Mouse (Mus musculus) G1E-ER4 (cell line): ENCODE measurements around the gene Fancc. TPM values are rescaled to one million over a fixed set of nuclear protein-coding genes. Genes with fewer than 3 reads are reported as not detected.

Source experiments
- GATA1 ChIP-seq: IDR thresholded peaks from one replicate; pipeline ENCODE4 v1.8.0; 2012; ENCODE audit warnings: low read length, inconsistent platforms
- polyA plus RNA-seq: library from polyadenylated mRNA; stranded (reverse); fragments of >175 nt; gene quantifications from 2 replicates; pipeline ENCODE4 v1.2.3, GENCODE M21; 2012

The Fancc gene
- polyA plus RNA-seq, 1 experiment = 4.3 TPM

DNA sequence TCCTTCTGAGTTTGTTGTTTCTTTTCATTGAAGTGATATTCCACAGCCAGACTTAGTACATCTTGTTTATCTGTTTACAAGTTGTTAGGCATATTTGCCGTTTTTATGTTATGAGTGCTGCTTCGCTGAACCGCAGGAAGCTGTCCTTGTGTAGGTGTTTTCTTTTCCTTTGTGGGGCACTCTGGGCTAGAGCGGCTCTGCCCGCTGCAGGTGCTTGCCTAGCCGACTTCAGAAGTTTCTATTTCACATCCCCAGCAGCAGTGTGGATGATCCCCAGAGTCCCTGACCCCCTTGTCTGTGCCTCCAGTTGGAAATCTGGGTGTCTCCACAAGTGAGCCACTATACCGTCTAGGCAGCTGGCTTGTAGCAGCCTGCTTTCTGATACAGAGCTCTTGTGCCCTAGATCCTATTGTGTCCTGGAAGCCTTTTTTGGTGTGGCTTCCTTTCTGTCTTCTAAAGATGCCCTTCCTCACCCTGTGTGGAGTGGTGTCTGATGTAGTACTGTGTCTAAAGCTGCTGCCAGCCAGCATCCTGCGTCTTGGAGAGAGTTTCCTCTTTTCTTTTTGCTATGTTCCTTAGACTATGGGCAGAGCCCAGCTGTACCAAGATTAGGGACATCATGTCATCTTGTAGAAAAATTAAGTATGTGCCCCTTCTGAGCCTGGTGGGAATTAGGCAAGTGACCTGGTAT is 247.2 kb downstream of the Fancc start:
- TF ChIP-seq GATA1 = no peak

DNA sequence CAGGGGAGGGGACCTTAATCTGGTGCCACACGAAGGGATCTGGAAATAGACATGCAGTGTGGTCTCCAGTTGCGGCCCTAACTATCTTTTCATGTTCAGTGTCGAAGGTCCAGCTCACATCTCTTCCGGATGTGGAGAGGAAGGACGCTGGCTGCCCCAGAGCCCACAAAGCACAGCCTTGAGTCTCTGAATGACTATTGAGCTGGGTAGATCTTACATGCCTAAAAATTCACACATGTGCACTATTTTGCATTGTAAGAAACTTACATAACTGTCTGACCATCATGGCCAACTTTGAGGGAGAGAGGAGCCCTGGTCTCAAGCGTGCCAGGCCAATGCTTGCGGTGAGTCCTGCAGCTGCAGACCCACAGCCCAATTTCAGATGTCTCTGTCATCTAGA is 247.9 kb downstream of the Fancc start:
- TF ChIP-seq GATA1 = no peak

DNA sequence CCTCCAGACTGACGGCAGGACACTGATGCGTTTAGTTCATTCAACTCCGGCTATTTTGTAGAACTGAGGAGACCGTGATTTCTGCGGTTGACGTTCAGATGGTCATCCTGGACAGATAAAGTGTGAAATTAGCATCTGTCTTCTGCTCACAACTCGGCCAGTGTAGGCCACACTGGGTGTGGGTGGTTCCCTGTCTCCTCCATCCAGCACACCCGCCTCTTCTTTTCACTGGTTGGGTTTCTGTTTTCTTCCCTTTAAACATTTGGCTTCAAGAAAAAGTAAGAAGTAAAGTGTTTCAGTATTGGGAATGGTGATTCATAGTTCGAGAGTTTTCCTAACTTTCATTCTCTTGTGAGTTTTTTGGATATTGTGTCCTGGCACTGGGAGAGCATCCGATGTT is 248.8 kb downstream of the Fancc start:
- no peak for TF ChIP-seq GATA1

DNA sequence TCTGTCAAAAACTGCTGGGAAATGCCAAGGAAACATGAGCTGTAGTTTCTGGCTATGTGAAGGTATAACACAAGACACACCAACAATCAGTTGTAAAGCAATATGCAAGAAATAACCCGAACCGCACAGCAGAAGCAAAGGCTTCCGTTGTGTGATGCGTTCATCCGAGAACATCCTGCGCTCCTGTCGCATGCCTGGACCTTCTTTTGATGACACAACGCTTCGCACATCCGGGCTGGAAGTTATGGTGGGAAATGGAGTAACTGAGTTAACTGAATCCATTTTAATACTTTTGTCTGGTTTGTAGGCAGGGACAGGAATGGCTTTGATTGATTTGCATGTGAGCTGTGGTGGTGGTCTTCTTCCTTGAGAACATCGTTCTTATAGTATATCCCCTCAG is 249.4 kb downstream of the Fancc start:
- TF ChIP-seq GATA1 = no peak

DNA sequence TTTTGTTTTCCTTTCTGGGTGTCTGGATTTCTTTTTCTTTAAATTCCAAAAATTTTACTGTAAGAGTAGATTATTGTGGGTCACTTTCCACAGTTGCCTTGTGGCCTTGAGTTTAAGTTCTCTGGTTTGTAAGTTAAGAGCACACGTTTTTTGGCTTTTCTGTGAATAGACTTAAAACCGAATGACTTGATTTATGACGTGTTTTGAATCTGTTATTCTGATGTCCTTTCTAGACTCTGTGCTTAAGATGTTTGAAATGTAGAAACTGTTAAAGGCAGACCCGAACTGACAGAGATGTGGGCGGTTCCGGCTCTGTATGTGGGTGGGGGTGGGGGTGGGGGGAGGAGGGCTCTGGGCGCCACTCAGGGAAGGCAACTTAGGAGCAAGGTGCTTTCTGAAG is 250.0 kb downstream of the Fancc start:
- TF ChIP-seq GATA1 = no peak

DNA sequence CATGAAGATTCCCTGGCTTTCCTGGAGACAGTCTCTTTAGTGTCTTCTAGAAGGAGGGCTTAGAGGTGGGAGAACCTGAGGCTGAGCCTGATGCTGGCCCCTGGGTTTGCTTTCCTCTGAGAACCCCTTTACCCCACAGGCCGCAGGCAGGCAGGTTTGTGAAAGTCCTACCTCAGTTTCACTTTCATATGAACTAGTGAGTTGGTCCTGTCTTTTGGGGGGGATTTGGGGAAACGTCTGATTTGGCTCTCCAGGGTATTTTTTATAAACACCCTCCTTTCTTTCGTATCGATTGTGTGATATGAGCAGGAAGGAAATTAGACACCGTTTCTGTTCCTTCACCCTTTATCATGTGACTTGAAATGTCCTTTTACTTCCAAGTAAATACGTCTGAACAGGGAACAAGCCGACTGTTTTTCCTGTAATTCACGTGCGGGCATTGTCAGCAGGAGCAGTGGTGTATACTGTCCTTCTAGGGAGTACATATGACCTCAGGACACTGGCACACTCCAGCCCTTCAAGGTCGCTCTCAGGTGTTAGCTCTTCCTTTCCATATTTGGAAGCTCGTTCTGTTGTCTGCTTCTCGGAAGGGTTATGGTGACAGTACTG is 250.6 kb downstream of the Fancc start:
- no peak for TF ChIP-seq GATA1

DNA sequence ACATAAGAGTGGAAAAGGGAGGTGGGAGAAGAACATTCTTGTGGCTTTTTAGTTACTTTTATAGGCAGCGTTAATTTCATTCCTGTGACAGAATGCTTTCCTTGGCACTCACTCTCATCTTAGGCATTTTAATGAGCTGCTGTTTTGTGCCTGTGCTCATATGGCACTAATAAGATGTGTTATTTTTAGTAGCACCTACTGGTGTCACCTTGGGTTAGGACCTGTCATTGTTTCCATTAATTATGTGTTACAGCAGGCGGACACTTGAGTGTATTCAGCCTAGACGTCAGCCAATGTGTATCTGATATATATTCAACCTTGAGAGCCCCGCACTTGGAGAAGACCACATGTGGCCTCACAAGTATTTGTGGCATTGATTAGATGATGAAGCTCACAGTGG is 251.3 kb downstream of the Fancc start:
- TF ChIP-seq GATA1 = no peak

DNA sequence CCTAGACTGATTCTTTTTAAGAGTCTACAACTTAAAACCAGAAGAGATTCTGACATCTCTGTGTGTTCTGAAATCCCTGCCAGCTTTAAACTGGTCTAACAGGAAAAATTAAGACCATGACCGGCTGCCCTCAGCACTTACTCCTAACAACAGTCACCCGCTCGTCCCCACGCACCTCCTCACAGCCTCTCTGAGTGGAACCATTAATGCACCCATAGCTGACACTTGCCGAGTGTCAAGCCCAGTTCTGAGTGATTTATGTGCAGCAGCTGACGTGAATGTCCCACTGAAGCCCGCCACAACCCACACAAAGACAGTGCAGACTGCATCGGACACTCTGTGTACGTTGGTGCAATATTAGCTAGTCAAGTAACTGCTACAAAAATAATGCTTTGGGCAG is 251.9 kb downstream of the Fancc start:
- TF ChIP-seq GATA1 = no peak

DNA sequence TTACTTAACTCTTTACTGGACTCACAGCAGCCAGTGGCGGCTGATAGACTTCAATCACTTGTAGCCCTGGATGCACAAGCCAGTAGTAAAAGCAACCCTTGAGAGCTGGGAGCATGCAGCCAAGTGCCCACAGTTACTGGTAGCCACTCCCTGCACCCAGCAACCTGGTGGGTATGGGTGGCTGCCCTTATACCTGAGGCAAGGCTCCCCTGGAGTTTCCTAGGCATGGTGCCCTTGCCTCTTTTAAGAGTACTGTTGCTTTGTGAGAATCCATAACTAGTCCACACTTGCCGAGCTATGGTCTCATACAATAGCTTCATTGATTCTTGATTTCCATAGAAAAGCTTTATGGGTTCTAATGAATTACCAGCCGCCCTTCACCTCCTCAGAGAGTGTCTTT is 252.7 kb downstream of the Fancc start:
- TF ChIP-seq GATA1 = no peak

DNA sequence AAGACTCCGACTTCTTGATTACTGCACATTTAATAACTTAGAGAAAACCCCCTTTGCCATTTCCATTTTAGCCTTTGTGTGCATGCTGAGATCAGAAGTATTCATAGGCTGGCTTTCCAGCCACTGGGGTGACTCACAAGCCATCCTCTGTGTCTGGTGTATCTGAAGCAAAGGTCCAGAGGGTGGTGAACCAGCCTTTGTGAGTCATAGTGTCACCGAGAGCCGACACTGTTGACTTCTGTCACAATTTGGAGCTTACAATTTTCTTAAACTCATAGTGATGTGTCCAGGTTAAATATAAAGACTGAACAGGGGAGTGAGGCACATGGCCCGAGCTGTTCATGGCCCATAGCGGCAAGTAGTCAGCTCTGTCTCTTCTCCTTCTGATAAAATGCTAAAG is 253.5 kb downstream of the Fancc start:
- no peak for TF ChIP-seq GATA1

DNA sequence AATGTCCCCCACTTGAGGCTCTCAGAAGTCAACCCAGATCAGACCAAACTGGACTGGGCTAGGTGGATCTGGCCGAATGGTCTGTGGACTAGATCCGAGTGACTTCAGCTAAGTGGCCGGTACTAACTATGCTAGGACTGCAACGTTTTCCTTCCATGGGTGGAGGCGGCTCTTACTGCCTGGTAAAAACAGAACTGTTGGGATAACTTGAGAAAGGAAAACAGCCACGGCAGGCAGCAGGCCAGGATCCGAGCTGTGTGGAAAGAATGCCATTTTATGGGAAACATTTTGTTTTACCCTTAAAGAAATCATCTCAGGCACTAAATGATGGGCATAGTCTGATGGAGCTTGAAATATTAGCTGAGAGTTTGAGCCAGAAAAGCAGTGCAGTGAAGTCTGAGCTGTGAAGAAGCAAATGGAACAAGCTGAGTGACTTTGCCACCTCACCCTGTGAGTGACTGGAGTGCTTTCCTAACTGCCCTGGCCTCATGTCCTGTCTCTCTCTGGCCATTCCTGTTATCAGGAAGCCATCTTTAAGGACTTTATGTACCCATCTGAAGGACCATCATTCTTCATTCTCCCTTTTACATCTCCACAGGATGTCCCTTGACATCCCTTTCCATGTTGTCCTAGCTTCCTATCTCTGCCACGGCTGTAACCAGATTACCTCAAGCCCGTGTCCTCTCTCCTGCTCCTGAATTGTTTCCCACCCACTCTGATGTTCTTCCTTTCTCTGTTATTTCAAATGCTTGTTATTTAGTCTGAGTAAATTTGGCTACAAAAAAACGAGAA is 254.5 kb downstream of the Fancc start:
- TF ChIP-seq GATA1 = no peak

DNA sequence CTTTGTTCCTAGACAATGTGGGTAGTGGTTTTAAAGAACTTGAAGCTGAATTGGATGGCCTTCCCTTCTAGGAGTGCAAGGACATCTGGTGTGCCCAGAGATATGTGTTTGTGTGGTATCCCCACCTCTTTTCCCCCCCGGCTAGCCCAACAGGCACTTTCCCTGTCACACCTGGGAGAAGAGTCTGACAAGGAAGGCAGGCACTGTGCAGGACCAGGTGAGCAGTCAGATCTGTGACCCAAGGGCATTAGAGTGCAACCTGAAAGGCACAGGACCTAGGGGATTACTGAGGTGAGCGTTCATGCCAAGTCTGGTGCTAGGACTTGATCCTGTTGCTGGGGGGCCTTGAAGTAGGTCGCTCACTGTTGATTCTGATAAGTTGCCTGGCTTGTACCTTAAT is 255.4 kb downstream of the Fancc start:
- no peak for TF ChIP-seq GATA1

DNA sequence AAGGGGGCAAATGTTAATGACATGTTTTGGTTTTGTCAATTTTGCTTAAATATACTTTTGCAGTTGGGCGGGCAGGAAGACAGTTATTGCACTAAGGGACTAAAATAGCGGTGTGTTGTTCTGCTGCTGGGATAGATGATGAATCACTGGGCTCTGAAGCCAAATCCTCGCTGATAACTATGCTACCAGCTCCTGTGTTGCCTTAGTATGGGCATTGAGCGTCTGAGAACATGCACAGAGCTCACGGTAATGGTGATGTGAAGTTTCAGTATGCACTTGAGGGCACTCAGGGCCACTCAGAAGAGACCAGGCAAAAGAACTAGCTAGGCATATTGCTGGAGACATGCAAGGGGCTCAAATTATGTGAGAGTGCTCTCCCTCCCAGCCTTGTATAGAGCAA is 256.2 kb downstream of the Fancc start:
- no peak for TF ChIP-seq GATA1

DNA sequence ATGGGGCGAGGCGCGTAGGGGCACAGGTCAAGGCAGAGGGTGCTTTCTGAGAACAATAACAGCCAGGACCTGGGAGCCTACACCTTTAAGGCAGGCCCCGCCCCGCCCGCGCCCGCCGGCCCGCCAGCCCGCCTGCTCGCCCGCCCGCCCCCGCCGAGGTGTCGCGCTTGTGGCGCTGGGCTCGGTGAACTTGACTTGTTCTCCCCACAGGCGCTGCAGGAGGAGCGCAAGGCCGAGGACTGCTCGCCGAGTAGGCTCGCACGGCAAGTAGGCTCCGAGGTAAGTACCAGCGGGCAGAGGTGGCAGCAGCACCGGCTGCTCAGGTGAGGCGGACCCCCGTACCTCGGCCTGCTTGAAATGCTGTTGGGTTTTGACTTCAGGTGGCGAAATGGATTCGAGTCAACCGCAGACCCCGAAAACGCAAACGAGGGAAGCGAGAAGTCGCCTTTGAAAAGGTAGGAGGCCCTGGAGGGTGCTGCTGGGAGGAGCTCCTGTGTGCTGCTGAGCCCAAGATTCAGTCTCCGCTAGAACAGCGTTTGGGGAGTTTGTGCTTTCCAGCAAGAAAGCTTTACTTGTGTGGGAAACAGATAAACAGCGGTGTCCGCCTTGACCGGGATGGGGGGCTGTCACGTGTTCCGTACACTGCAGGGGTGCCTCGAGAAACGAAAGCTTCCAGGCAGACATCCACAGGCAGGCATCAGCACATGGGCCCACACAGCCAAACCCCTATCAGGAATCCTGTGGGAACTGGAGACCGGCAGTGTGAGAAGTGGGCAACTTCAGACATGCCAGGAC is 257.0 kb downstream of the Fancc start:
- TF ChIP-seq GATA1 = no peak

DNA sequence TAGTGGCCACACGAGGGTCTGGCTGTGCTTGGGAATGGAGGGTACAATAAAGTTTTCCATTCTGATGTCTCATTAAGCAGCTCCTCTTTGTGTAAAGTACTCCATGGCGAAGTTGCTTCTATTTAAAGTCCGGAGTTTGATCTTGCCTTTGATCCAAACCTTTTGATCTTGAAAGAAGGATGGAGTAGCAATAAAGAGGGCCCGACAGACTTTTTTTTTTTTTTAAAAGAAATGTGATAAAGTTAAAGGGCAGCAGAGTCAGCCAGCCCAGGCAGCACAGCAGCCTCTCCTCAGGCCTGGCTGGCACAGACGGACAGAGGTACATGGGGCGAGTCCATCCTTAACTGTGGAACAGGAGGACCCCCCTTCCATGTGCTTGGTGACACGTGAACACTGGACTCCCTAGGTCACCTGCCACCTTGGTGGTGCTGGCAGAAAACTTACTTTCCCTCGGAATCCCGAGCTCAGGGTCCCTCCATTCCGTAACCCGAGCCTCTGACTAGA is 257.7 kb downstream of the Fancc start:
- TF ChIP-seq GATA1 = no peak

DNA sequence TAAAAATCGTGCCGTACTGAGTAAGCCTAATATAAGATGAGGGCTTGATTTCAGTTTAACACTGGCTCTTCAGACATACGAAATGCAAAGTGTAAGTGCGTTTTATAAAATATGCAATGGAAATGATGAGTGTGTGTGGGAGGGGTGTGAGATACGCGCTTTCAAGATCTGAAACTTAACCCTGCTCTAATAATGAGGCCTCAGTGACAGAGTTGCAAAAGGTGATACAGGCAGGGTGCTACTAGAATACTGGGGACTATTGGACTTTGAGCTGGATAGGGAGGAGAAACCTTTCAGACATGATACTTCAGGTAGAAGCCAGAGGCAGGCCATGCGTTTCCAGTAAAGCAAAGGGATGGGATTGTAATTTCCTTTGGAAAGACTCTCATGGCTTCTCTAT is 259.0 kb downstream of the Fancc start:
- no peak for TF ChIP-seq GATA1
